Mouse (Mus musculus) urinary bladder, adult 2 months (tissue): ENCODE data around the gene Tubb5. TPM values are rescaled to one million over a fixed set of nuclear protein-coding genes. Genes with fewer than 3 reads are reported as not detected.

Source experiments
- DNase-seq: peaks from one replicate; pipeline ENCODE4 v3.0.0; 2022; ENCODE audit warnings: low spot score
- polyA plus RNA-seq: library from polyadenylated mRNA; depleted of rRNA; stranded (reverse); fragments of >200 nt; gene quantifications from 2 replicates; pipeline ENCODE4 v1.2.3, GENCODE M21; 2012; rRNA removed

Tubb5 gene
- polyA plus RNA-seq, 1 experiment = 257 TPM

DNA sequence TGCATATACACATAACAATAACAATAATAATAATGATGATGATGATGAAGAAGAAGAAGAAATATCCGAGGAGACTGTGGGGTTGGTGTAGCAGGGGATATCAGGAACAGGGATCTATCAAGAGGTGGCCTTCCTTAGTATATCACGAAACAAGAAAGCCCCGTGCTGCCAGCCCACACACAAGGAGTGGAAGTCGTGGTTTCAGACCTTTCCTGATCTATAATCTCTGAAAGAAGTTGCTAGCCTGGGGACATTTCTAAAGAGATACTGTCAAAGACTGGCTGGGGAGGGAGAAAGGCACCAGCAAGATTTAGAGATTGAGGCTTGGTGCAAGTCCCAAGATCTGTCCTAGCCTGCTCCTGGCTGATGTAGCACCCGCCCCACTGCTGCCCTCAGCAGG lies 41.3 kb downstream of the Tubb5 start:
- DNase-seq = no peak

DNA sequence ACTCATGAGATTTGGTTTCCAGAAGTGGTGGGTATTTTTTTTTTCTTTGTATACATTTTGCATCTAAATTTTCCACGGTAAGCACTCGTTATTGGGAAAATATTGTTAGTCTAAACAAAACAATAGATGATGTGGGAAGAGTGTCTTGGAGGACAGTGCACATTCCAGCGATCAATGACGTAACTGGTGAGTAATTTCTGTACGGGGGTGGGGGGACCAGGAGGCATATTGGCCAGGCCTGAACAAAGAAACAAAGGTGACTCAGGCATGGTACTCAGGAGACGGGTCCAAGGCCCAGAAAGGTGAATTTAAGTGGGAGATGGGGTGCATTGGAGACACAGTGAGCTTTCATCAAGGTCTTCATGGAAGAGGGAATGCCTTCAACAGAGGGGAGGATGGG lies 42.5 kb downstream of the Tubb5 start:
- no peak for DNase-seq

DNA sequence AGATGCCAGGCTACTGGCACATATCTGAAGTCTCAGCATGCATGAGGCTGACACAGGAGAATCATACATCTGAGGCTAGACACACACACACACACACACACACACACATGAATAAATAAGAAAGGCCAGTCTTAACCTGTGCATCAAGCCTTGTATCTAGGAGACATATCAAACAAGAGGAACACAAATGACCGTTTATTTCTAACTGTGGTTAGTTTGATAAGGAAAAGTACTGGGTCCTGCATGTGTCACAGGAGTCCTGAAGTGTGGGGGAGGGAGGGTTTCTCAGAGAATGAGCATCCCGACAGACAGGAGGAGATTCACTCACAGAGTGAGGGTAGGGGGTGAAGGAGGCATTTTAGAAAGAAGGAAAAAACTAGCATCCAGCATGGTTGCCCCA lies 43.0 kb downstream of the Tubb5 start:
- no peak for DNase-seq

DNA sequence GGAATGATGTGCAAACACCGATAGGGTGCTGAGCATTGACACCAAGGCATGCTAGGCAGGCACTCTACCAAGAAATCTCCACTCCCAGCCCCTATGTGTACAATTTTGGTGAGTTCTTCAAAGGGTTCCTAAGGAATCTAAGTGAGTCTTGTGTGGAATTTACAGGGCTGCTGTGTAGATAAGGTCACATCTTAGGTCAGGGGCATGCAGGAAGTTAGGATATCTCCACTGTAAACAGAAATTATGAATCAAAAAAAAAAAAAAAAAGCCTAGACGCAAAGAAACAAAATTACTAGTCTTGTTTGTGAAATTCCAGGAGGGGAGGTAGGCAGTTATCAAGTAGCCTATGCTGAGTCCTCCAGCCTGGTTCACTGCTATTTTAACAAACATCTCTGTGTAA lies 45.3 kb downstream of the Tubb5 start:
- DNase-seq = no peak

DNA sequence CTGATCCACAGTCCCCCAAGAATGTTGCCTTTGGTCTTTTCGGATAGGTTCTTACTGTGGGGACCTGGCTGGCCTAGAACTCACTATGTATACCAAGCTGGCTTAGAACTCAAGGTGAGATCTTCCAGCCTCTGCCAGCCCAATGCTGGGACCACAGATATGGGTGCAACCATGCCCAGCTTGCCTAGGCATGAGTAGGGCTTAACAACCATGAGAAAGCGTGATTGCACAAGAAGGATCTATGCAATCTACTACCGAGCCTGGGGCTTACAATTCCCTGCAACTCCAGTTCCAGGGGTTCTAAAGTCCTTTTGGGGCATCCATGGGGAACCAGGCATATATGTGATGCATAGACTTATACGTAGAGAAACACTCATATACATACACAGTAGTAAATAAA lies 47.2 kb downstream of the Tubb5 start:
- no peak for DNase-seq

DNA sequence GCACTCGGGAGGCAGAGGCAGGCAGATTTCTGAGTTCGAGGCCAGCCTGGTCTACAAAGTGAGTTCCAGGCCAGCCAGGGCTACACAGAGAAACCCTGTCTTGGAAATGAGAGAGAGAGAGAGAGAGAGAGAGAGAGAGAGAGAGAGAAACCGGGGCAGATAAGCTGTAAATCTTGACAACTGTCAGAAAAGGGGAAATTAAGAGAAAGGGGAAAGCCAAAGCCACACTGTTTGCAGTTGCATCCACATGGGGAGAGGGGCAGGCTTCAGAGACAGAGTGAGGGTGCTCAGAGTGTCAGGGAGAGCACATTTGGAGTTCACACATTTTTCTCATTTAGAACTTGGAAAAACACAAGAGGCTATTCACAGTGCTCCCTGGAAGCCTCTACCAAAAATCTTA lies 50.1 kb downstream of the Tubb5 start:
- no peak for DNase-seq

DNA sequence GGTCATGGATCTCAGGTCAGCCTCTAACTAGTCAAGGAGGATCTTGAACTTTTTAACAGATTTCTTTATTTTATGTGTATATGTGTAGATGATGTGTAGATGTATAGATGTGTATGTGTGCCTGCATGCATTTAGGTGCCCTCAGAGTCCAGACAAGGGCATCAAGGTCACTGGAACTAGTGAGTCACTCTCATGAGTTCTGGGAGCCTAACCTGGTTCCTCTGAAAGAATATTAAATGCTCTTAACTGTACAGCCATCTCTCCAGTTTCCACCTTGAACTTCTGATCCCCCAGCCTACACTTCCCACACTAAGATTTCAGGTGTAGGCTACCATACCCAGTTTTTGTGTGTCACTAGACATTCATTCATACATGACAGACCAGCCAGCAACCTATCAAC lies 50.6 kb downstream of the Tubb5 start:
- DNase-seq = no peak

DNA sequence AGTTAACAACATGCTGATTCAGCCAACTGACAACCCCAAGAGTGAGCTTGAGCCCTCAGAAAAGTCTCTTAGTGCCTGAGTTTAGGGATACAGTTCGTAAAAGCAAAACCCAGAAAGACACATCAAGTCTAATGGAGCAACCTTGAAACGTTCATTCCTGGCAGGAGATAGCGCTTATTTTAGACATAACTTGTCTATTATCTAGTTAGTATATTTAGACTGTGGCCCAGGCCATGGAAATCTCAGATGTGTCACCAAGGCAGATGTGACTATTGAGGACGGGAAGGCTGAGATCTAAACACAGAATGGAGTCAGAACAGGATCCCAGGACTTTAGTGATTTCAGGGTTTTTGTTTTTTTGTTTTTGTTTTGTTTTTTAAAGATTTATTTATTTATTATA lies 53.0 kb downstream of the Tubb5 start:
- no peak for DNase-seq

DNA sequence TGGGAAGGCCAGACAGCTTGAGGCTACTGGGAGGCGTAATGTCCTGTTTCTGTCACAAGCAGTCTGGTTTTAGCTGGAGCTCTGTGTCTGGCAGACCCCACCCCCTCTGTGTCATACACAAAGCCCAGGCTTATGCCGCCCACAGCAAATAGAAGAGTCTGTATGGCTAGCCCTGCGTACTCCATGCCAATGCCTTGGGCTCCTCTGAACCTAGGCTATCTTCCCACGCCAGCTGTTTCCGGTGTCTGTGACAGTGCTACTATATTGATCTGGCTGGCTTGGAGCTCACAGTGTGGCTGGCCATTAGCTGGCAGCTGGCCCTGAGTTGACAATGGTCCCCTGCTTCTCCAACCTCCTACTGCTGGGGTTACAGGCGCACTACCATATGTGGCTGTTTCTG lies 54.2 kb downstream of the Tubb5 start:
- no peak for DNase-seq

Other genes with a start within 250 kb of the Tubb5 start
- not detected in 2 replicates for gene Sfta2, start 236.8 kb downstream of the Tubb5 start, polyA plus RNA-seq
- not detected in 2 replicates for gene Gm9573, start 211.7 kb downstream of the Tubb5 start, polyA plus RNA-seq
- 0.04 and 0.07 TPM in 2 replicates for gene Mucl3, start 194.6 kb downstream of the Tubb5 start, polyA plus RNA-seq
- 21.3 and 21.8 TPM in 2 replicates for gene Vars2, start 170.7 kb downstream of the Tubb5 start, polyA plus RNA-seq
- 19.8 and 22.4 TPM in 2 replicates for gene Gtf2h4, start 164.6 kb downstream of the Tubb5 start, polyA plus RNA-seq
- gene Ddr1, start 133.7 kb downstream of the Tubb5 start, polyA plus RNA-seq = 20.2 and 28.6 TPM in 2 replicates
- gene Ier3, start 16.6 kb downstream of the Tubb5 start, polyA plus RNA-seq = 55.3 and 73.7 TPM in 2 replicates
- gene Flot1, start 15.1 kb downstream of the Tubb5 start, polyA plus RNA-seq = 156 and 192 TPM in 2 replicates
- gene Mdc1, start 3.2 kb upstream of the Tubb5 start, polyA plus RNA-seq = 10.4 and 14.2 TPM in 2 replicates
- gene Nrm, start 23.0 kb upstream of the Tubb5 start, polyA plus RNA-seq = 10.9 and 11.6 TPM in 2 replicates
- 55.2 and 57.5 TPM in 2 replicates for gene Ppp1r18, start 27.3 kb upstream of the Tubb5 start, polyA plus RNA-seq
- 53.4 and 57.7 TPM in 2 replicates for gene Dhx16, start 41.5 kb upstream of the Tubb5 start, polyA plus RNA-seq
- gene 2310061I04Rik, start 59.1 kb upstream of the Tubb5 start, polyA plus RNA-seq = 29.6 and 35.9 TPM in 2 replicates
- 45.9 and 58.8 TPM in 2 replicates for gene Atat1, start 71.8 kb upstream of the Tubb5 start, polyA plus RNA-seq
- gene Mrps18b, start 78.1 kb upstream of the Tubb5 start, polyA plus RNA-seq = 77.9 and 90.8 TPM in 2 replicates
- gene Ppp1r10, start 78.1 kb upstream of the Tubb5 start, polyA plus RNA-seq = 25.8 and 26.0 TPM in 2 replicates
- gene Abcf1, start 131.5 kb upstream of the Tubb5 start, polyA plus RNA-seq = 58.4 and 74.6 TPM in 2 replicates
- 28.5 and 39.5 TPM in 2 replicates for gene Gnl1, start 141.5 kb upstream of the Tubb5 start, polyA plus RNA-seq
- 22.2 and 23.7 TPM in 2 replicates for gene Prr3, start 141.9 kb upstream of the Tubb5 start, polyA plus RNA-seq
- 1.5 and 2.0 TPM in 2 replicates for gene H2-T24, start 182.3 kb upstream of the Tubb5 start, polyA plus RNA-seq
- 189 and 190 TPM in 2 replicates for gene H2-T23, start 194.5 kb upstream of the Tubb5 start, polyA plus RNA-seq
- 66.8 and 76.7 TPM in 2 replicates for gene H2-T22, start 204.4 kb upstream of the Tubb5 start, polyA plus RNA-seq
- gene Gm6034, start 204.7 kb upstream of the Tubb5 start, polyA plus RNA-seq = 0.06 TPM in 1 of 2 replicates, not detected in the other
- 0.09 and 0.14 TPM in 2 replicates for gene Gm11127, start 220.1 kb upstream of the Tubb5 start, polyA plus RNA-seq